Mouse (Mus musculus) CD8-positive naive resting alpha-beta T cell, adult 2 months (primary cell): ENCODE measurements around the gene Pde8a.

Experiments used
- DNase-seq, 2 experiments: peaks; one replicate each; pipeline ENCODE4 v3.0.0; 2022; ENCODE audit warnings: low read depth in 2 of 2, low spot score in 2 of 2

Gene Pde8a

DNA sequence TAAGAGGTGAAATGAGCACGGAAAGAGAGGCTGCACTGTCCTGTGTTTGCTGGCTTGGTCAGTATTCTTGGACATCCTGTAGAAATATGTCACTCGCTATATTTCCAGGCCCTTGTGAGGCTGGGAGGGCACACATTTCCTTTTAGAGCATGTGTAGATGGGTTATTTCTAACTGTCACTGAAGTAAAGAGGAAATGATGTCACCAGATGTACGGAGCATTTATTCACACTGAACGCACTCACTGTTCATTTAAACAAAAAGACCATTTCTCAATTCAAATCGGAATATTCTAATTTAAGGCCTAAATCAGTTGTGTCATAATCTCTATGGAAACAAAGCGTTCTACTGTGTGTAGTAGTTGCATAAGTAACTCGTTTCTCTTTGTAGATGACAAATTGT is 48.2 kb downstream of the Pde8a start:
- DNase-seq = no peak

DNA sequence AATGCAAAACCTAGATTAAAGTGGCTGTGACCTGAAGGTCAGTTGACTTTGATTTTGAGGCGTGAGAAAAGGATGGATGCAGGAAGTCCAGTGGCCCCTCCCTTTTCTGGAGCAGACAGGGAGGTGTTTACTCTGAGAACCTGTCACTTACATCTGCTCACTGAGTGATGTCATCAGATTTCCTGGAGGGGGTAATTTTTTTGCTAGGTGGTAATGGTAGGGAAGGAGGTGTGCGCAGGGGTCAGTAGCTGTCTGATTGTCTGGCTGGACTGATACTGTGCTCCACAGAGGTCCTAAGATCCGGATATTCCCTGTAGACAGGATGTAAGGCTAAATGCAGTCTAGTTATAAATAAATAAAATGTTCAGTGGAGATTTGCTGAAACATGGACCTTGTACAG is 59.5 kb downstream of the Pde8a start:
- no peak for DNase-seq

DNA sequence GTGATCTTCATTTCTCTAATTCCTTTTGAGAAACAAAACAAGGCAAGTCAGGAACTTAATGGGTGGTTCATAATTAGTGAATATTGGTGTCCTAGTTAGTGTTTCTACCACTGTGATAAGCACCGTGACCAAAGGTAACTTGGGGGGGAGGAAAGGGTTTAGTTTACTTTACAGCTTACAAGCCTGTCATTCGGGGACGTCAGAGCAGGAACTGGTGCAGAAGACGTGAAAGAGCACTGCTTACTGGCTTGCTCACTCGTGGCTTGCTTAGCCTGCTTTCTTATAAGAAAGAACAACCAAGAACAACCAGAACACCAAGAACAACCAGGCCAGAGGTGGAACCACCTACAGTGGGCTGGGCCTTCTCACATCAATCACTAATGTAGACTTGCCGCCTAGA is 65.6 kb downstream of the Pde8a start:
- DNase-seq = no peak

DNA sequence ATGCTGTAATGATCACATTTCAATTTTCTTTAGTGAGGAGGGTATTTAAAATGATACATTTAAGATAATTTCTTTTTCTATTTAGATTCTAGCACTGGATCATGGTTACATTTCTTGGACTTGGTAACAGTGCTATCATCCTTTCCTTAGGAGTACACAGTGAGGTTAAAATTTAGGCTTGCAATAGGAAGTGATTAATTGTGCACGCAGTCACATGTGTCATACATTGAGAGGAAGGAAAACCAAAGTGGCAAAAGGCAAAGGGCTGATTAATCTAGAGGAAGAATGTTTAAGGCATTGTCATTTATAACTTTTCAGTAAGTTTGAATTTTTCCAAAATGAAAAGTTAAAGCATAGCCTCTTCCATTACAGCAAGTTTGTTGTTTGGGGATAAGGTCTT is 67.8 kb downstream of the Pde8a start:
- no peak for DNase-seq

DNA sequence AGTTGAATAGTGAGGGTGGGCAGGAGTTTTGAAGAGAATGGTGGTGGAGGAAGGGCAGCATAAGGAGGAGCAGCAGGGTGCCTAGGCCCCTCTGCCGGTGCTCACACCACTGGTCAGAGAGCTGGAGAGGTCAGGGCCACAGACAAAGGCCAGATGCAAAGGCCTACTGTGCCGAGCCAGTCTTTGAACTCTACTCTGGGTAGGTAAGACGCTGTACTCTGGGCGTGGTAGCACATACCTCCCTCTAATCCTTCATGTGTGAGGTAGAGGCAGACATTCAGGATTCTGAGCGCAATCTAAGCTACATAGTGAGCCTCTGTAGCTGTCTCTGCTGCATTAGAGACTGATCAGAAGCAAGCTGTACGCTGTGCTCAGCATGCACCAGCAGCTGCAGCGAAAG is 73.1 kb downstream of the Pde8a start:
- DNase-seq = no peak

DNA sequence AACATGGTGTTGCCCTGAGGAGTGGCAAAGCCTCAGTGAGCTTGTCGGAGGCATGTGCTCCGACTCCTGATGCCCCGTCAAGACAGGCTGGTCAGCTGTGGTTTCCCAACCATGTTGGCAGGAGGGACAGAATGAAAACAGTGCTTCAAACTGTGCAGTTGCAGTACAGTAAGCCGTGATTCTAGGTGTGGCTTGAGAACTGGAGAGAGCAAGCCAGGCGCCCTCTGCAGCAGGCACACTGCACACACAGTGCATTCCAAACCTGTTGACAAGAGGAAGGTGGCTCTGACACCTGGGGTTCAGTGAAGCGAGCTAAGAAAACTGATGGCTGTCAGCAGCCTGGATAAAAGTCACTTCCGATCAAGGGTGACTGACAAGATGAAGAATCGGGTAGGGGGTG is 73.5 kb downstream of the Pde8a start:
- no peak for DNase-seq

DNA sequence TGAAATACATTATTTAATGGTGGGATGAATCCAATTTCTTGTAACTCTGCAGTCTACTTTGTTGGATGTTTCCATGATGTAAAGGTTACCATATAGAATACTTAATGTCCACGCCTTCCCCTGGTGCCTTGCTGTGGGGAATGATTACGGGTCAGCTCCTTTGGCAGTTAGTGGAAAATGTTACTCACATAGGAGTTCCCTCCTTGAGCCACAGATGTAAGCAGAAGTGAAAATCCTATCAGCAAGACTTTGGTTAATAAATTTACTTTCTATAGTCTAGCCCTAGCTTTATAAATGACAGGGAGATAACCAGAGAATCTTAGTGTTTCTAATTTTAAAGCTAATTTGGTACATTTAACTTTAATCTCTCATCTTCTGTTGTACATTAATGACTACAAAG is 81.8 kb downstream of the Pde8a start:
- DNase-seq = no peak

DNA sequence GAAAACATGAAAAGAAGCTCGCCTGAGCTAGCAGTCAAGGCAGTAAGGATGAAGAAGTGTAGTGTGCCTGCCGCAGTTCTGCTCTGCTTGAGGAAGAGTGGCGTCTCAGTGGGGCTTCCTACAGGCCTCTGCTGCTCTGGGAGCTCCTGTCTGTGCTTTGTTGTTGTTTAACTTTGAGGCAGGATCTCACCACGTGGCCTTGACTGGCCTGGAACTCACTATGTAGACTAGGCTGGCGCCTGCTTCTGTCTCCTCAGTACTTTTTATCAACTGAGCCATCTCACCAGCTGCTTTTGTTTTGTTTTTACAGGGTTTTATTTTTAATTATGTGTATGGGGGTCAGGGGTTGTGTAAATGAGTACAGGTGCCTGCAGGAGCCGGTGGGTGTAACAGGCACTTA is 84.8 kb downstream of the Pde8a start:
- DNase-seq = no peak

DNA sequence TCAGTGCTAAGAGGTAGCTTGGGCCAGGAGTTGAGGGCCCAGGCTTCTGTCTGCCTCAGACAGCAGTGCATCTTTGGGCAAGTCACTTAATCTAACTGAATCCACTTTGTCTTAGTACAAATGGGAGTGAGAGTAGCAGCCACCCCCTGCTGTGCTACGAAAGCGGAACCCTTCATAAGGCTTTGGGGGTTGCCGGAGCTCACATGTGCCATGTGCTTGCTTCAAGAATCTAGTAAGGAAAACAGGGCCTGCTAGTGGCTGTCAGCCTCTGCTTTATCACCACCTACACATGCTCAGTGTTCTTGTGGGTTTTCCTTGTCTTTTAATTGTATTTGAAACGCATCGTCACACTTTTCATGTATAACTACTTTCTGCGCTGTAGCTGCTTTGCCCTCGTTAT is 87.9 kb downstream of the Pde8a start:
- no peak for DNase-seq

DNA sequence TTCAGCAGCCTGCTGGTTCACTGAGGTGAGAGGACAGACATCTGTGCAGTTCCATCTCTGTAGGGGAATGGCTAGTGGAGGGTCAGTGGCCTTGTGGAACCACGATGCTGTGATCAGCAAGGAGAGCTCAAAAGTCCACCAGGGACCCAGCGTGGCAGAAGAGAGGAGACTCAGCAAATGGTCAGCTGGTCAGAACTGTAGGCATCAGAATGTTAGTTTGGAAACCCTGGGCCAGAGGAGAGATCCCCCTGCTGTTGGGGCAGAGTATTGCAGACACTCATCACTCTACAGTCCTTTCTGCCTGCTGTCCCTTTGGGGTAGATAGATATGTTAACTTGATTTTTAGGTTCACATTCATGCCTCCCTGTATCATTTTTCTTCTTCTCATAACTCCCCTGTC is 90.3 kb downstream of the Pde8a start:
- DNase-seq = peak in 1 of 2 experiments; percentile 24

DNA sequence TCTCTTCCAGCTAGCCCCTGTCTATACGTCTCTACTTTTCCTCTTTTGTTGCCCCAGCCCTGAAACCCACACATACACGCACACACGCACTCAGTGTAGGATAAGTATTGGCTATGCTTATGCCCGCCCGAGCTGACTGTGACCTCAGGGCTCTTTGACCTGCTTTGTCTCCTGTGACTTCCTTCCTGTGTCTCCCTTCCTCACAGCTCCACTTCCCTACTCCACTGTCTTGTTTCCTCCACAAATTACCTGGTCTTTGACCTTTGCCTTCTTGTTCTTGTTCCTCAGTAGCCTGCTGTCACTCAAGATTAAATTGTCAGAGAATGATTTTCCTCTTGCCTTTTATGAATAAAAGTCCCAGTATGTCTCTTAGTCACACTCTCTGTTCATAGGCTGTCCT is 90.7 kb downstream of the Pde8a start:
- DNase-seq = no peak

DNA sequence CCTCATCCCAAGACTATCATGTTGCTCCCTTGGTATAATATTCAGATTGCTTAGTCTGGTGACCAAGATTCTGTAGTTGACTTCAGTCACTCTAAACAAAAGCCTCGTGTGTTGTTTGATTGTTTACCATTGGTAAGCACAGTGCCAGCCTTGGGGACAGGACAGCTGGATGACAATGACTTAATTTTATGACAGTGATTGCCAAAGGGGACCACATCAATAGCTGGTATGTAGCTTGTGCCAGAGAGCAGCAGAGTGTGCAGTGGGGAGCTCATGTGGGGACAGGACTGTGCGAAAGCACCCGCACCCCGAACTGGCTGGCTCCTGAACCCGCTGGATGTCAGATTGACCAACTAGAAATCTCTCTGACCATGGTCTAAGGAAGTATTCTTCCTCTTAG is 91.3 kb downstream of the Pde8a start:
- DNase-seq = no peak

DNA sequence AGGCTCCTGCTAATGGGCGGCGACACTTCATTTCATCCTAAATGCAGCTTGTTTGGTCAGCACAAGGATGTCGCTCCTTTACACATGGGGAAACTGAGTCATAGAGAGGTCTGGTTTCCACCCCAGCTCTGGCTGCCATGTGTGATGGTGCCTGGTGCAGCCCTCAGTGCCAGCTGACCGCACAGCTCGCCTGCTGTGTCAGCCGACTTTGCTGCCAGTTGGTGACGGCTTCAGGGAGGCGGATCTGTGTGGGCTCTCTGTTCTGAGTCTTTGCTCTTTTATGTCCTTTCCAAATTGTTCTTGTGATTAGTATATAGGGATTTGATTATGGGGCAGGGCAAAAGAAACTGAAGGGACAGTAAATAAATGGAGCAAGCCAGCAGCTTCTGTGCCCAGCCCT is 94.3 kb downstream of the Pde8a start:
- no peak for DNase-seq

DNA sequence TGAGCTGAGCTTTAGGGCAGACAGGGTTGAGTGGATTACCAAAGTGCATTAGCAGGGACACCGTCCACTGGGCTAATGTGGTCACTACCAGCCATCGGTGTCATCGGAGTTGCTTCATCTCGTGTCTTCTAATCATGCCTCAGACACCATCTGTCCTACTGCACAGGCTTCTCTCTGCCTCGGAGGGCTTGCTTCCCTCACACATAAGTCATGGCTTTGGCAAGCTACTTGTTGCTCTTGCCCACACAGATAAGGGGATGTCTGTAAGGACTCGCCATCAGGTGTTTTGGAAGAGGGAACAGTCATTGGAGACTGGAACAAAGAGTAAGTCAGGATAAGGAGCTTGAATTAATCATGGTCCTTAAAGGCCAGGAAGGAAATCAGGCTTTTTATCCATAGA is 95.9 kb downstream of the Pde8a start:
- no peak for DNase-seq

DNA sequence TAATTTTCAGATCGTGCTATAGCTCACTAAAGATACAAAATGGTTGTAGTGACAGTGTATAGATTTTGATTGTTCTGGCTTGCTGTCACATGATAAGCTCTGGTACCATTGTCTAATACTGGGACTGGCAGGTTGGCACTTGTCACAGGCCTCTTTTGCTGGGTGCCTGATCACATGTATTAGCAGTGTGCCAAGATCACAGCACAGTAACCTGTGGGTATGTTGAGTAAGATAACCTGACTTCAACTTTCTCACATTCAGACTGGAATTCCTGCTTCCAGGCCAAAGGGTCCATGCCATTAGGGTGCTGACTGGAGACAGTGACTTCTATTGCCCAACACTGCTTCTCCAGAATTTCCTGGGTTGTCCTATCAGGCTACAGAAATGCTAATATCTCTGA is 97.7 kb downstream of the Pde8a start:
- DNase-seq = no peak

DNA sequence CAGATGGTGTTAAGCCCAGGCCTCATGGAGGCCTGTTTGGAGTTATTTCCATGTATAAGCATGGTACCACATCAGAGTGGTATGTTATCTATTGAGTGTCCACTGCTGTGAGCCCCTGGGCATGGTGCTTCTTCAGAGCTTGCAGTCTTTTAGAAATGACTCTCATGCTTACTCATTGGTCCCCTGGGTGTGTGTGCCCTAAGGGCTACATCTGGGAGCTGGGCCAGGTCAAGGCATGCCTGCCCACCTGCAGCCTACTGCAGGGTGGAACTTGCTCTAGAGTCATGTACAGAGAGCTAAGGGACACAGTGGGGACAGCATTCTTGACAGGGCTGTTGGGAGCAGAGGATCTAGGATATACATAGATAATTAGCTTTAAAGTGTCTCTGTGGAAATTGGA is 98.2 kb downstream of the Pde8a start:
- DNase-seq = no peak

DNA sequence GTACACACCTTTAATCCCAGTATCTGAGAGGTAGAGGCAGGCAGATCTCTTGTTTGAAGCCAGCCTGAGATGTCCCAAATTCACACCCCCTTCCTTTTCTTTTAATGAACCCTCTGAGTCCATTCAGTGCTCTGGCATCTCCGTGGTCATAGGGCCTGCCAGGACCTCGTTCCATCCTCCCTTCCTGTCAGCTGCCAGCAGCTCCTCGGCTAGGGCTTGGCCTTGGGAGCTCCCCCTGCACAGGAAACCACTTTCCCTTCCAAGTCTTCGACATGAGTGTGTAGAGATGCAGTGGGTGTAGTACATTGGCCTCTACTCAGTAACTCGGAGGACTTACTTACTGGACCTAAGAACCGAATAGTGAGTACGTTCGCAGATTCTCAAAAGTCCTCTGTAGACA is 102.2 kb downstream of the Pde8a start:
- DNase-seq = no peak

DNA sequence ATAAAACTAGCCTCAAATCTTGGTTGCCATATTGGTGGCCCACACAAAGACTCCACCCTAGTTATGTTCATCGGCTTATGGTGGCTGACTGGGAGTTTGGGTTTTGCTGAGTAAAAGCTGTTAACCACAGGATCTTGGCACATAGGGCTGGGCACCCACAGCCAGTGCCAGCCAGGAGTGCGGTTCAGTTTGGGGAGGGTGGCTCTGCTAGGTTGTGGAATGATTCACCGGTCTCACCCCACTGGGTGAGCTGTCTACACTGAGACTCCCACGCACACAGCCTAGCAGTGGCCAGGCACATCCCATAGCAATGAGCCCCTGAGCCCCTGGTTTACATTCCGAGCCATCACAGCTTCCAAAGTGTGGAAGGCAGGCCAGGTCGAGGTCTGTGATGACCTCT is 106.4 kb downstream of the Pde8a start:
- DNase-seq = no peak

DNA sequence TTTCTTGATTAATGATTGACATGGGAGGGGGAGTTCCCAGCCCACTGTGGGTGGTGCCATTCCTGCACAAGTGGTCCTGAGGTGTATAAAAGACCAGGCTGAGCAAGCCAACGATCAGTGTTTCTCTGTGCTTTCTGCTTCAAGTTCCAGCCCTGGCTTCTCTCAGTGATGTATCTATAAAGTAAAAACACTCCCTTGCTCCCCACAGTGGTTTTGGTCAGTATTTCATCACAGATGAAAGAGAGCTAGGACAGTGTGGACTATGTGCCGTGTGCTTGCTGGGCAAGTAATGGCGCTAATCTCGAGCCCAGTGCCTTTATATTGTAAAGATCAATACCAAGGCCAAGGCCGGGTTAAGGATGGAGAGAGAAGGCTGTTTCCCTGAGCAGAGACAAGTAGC is 108.4 kb downstream of the Pde8a start:
- no peak for DNase-seq

DNA sequence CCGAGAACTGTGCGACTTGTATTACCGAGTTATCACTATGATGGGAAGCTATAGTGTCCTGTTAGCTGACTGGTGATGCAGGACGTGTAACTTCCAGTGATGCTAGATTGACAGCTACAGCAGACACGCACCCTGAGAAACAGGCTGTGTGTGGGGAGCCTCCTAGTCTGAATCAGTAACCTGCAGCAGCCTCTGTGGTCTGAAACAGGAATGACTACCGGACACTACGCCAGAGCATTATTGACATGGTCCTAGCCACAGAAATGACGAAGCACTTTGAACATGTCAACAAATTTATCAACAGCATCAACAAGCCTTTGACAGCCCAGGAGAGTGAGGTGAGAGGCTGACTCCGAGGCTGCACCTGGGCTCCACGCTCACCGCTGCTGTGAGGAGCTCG is 112.6 kb downstream of the Pde8a start:
- no peak for DNase-seq

DNA sequence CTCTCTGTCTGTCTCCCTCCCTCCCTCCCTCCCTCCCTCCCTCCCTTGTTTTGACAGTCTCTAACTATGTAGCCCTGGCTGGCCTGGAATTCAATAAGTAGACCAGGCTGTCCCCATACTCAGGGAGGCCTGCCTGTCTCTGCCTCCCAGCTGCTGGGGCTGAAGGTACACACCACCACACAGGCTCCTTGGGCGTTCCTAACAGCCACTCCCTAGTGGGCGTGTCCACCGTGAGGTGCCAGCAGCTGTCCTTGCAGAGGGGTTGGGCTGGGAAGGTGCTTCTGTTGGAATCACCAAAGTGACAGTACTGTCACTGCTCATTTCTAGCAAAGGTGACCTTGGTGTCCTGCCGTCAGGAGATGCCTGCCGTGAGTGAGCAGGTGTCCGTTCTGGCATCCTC is 113.5 kb downstream of the Pde8a start:
- no peak for DNase-seq

DNA sequence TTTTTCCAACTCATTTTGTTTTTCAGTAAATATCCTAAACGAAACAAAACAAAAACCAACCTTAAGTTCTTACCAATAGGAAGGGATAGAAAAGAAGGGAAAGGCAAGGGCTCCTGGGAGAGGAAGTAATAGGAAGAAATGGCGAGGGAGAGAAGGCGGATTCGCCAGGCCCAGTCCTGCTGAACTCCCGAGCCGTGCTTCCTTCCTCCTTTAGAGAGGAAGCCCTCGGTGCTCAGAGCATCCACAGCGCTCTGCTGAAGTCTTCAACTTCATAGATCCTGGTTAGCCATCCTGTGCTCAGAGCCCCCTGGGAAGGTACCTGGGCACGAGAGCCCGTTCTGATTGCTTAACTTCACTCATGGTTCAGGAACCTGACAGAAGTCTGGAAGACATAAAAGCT is 114.3 kb downstream of the Pde8a start:
- DNase-seq = no peak

DNA sequence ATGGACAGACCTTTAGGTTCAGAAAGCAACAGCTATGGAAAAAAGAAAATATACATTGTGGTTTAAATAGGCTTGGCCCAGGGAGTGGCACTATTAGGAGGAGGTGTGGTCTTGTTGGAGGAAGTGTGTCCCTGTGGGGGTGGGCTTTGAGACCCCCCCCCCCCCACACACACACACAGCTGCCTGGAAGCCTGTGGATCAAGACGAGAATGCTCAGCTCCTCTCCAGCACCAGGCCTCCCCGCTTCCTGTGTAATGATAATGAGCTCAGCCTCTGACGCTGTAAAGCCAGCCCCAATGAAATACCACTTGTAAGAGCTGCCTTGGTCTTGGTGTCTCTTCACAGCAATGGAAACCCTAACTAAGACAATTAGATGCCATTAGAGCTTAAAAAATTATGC is 117.4 kb downstream of the Pde8a start:
- DNase-seq = no peak

DNA sequence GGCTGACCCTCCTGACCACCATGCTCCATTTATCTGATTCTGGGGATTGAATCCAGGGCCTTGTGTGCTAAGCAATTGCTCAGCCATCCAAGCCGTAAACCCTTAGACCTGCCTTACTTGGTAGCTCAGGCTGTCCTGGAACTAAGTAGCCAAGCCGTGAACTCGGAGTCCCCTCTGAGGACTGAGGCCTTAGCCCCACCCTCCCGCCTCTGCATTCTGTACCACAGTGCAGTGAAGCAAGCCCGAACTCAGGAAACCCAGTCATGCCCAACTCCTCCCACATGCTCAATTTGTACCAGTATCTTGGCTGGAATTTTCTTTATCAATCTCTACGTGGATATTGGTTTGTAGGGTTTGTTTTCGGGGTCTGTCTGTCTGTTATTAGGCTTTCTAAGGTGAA is 118.5 kb downstream of the Pde8a start:
- no peak for DNase-seq
